Mouse (Mus musculus): ENCODE measurements around the gene Dtl. TPM values are rescaled to one million over a fixed set of nuclear protein-coding genes. Genes with fewer than 3 reads are reported as not detected.

The Dtl gene
- total and polyA plus RNA-seq, 3 experiments, result 19.7 to 139 (median 65.2) TPM

GRCm38 (mm10) chr1:191609051-191609450 lies 33.7 kb upstream of the Dtl start:
- ATAC-seq (ENCODE audit: extremely low read depth, insufficient number of reproducible peaks, low FRiP score, poor library complexity, severe bottlenecking) (no peak), DNase-seq (ENCODE audit: low spot score) (no peak)
- Histone ChIP-seq H3K27me3 (ENCODE audit: insufficient read depth, low read length) (no peaks in the 10 kb centered on the region), H3K4me3 (ENCODE audit: low read depth, low read length) (no peak overlapping the region), H3K36me3 (replicated peaks) (peaks cover 97% of the 10 kb centered on the region), H3K4me1 (ENCODE audit: insufficient read depth, low read depth, low read length) (peaks cover 3% of the 10 kb centered on the region; the same call in 1 of the 2 replicates), H3K9me3 (replicated peaks) (no peaks in the 10 kb centered on the region)
- no peak for TF ChIP-seq TAL1 (conservative IDR thresholded peaks at IDR 0.05; ENCODE audit: low read depth, low read length)
- no peak for TF ChIP-seq GATA1 (IDR thresholded peaks at IDR 0.05; ENCODE audit: borderline replicate concordance, low read length)
- TF ChIP-seq POLR2AphosphoS5 (IDR thresholded peaks at IDR 0.05; ENCODE audit: insufficient replicate concordance, low read depth, low read length), result no peak
- TF ChIP-seq GATA2 (IDR thresholded peaks at IDR 0.05; ENCODE audit: borderline replicate concordance, low read depth, low read length), result no peak
- TF ChIP-seq CTCF (IDR thresholded peaks at IDR 0.05; ENCODE audit: low read depth, low read length), result no peak

GRCm38 (mm10) chr1:191604690-191605089 lies 29.3 kb upstream of the Dtl start:
- TF ChIP-seq CTCF (IDR thresholded peaks at IDR 0.05; ENCODE audit: low read depth, low read length), result no peak
- TF ChIP-seq GATA1 (IDR thresholded peaks at IDR 0.05; ENCODE audit: borderline replicate concordance, low read length), result no peak
- TF ChIP-seq TAL1 (conservative IDR thresholded peaks at IDR 0.05; ENCODE audit: low read depth, low read length), result no peak
- TF ChIP-seq GATA2 (IDR thresholded peaks at IDR 0.05; ENCODE audit: borderline replicate concordance, low read depth, low read length), result no peak
- no peak for TF ChIP-seq POLR2AphosphoS5 (IDR thresholded peaks at IDR 0.05; ENCODE audit: insufficient replicate concordance, low read depth, low read length)
- Histone ChIP-seq H3K27me3 (ENCODE audit: insufficient read depth, low read length) (no peaks in the 10 kb centered on the region), H3K36me3 (replicated peaks) (peaks cover 85% of the 10 kb centered on the region), H3K4me1 (ENCODE audit: insufficient read depth, low read depth, low read length) (peaks cover 3% of the 10 kb centered on the region; the same call in 1 of the 2 replicates), H3K9me3 (replicated peaks) (no peaks in the 10 kb centered on the region), H3K4me3 (ENCODE audit: low read depth, low read length) (no peak overlapping the region)
- ATAC-seq (ENCODE audit: extremely low read depth, insufficient number of reproducible peaks, low FRiP score, poor library complexity, severe bottlenecking) (no peak), DNase-seq (ENCODE audit: low spot score) (no peak)

GRCm38 (mm10) chr1:191599210-191599609 lies 23.9 kb upstream of the Dtl start:
- Histone ChIP-seq H3K4me3 (ENCODE audit: low read depth, low read length) (no peak overlapping the region), H3K4me1 (ENCODE audit: insufficient read depth, low read depth, low read length) (peaks cover 3% of the 10 kb centered on the region; the same call in 1 of the 2 replicates), H3K36me3 (replicated peaks) (peaks cover 82% of the 10 kb centered on the region), H3K27me3 (ENCODE audit: insufficient read depth, low read length) (no peaks in the 10 kb centered on the region), H3K9me3 (replicated peaks) (no peaks in the 10 kb centered on the region)
- TF ChIP-seq CTCF (IDR thresholded peaks at IDR 0.05; ENCODE audit: low read depth, low read length) (no peak), GATA2 (IDR thresholded peaks at IDR 0.05; ENCODE audit: borderline replicate concordance, low read depth, low read length) (no peak), GATA1 (IDR thresholded peaks at IDR 0.05; ENCODE audit: borderline replicate concordance, low read length) (no peak), TAL1 (conservative IDR thresholded peaks at IDR 0.05; ENCODE audit: low read depth, low read length) (no peak), POLR2AphosphoS5 (IDR thresholded peaks at IDR 0.05; ENCODE audit: insufficient replicate concordance, low read depth, low read length) (no peak)
- no peak for DNase-seq (ENCODE audit: low spot score)
- ATAC-seq (ENCODE audit: extremely low read depth, insufficient number of reproducible peaks, low FRiP score, poor library complexity, severe bottlenecking), result 0 out of 2 replicates have a peak, but pooled peaks have one; percentile 34

- no peak overlapping the region for H3K4me3 ChIP-seq (ENCODE audit: low read depth, low read length)
- ATAC-seq (ENCODE audit: extremely low read depth, insufficient number of reproducible peaks, low FRiP score, poor library complexity, severe bottlenecking) (no peak), DNase-seq (ENCODE audit: low spot score) (no peak)
- no peaks in the 10 kb centered on the region for H3K27me3 ChIP-seq (ENCODE audit: insufficient read depth, low read length)
- H3K36me3 ChIP-seq (replicated peaks), result peaks cover 90% of the 10 kb centered on the region
- H3K4me1 ChIP-seq (ENCODE audit: insufficient read depth, low read depth, low read length), result peaks cover 5% of the 10 kb centered on the region; the same call in 1 of the 2 replicates
- H3K9me3 ChIP-seq (replicated peaks), result no peaks in the 10 kb centered on the region
- TF ChIP-seq GATA2 (IDR thresholded peaks at IDR 0.05; ENCODE audit: borderline replicate concordance, low read depth, low read length) (no peak), CTCF (IDR thresholded peaks at IDR 0.05; ENCODE audit: low read depth, low read length) (no peak), POLR2AphosphoS5 (IDR thresholded peaks at IDR 0.05; ENCODE audit: insufficient replicate concordance, low read depth, low read length) (no peak), GATA1 (IDR thresholded peaks at IDR 0.05; ENCODE audit: borderline replicate concordance, low read length) (no peak), TAL1 (conservative IDR thresholded peaks at IDR 0.05; ENCODE audit: low read depth, low read length) (no peak)
Measured at GRCm38 (mm10) chr1:191596076-191596475, 20.7 kb upstream of the Dtl start.

- no peak for ATAC-seq (ENCODE audit: extremely low read depth, insufficient number of reproducible peaks, low FRiP score, poor library complexity, severe bottlenecking)
- Histone ChIP-seq H3K27me3 (ENCODE audit: insufficient read depth, low read length) (no peaks in the 10 kb centered on the region), H3K4me3 (ENCODE audit: low read depth, low read length) (no peak overlapping the region)
Measured at GRCm38 (mm10) chr1:191592016-191592720, 16.8 kb upstream of the Dtl start.

GRCm38 (mm10) chr1:191588749-191589148 lies 13.4 kb upstream of the Dtl start:
- TF ChIP-seq GATA1 (IDR thresholded peaks at IDR 0.05; ENCODE audit: borderline replicate concordance, low read length), result no peak
- TF ChIP-seq TAL1 (conservative IDR thresholded peaks at IDR 0.05; ENCODE audit: low read depth, low read length), result no peak
- no peak for TF ChIP-seq CTCF (IDR thresholded peaks at IDR 0.05; ENCODE audit: low read depth, low read length)
- no peak for TF ChIP-seq POLR2AphosphoS5 (IDR thresholded peaks at IDR 0.05; ENCODE audit: insufficient replicate concordance, low read depth, low read length)
- no peak for TF ChIP-seq GATA2 (IDR thresholded peaks at IDR 0.05; ENCODE audit: borderline replicate concordance, low read depth, low read length)
- 0 out of 2 replicates have a peak, but pooled peaks cover 3% of the 10 kb centered on the region for H3K4me1 ChIP-seq (ENCODE audit: insufficient read depth, low read depth, low read length)
- peaks cover 93% of the 10 kb centered on the region for H3K36me3 ChIP-seq (replicated peaks)
- DNase-seq (ENCODE audit: low spot score) (no peak), ATAC-seq (ENCODE audit: extremely low read depth, insufficient number of reproducible peaks, low FRiP score, poor library complexity, severe bottlenecking) (no peak)
- no peak overlapping the region for H3K4me3 ChIP-seq (ENCODE audit: low read depth, low read length)
- no peaks in the 10 kb centered on the region for H3K9me3 ChIP-seq (replicated peaks)
- H3K27me3 ChIP-seq (ENCODE audit: insufficient read depth, low read length), result no peaks in the 10 kb centered on the region

More at GRCm38 (mm10) chr1:191592016-191592720, 16.8 kb upstream of the Dtl start:
- Histone ChIP-seq H3K36me3 (replicated peaks) (peaks cover 93% of the 10 kb centered on the region), H3K9me3 (replicated peaks) (no peaks in the 10 kb centered on the region), H3K4me1 (ENCODE audit: insufficient read depth, low read depth, low read length) (0 out of 2 replicates have a peak, but pooled peaks cover 3% of the 10 kb centered on the region)
- DNase-seq (ENCODE audit: low spot score), result no peak
- no peak for TF ChIP-seq TAL1 (conservative IDR thresholded peaks at IDR 0.05; ENCODE audit: low read depth, low read length)
- no peak for TF ChIP-seq GATA1 (IDR thresholded peaks at IDR 0.05; ENCODE audit: borderline replicate concordance, low read length)
- TF ChIP-seq CTCF (IDR thresholded peaks at IDR 0.05; ENCODE audit: low read depth, low read length), result no peak
- no peak for TF ChIP-seq POLR2AphosphoS5 (IDR thresholded peaks at IDR 0.05; ENCODE audit: insufficient replicate concordance, low read depth, low read length)
- TF ChIP-seq GATA2 (IDR thresholded peaks at IDR 0.05; ENCODE audit: borderline replicate concordance, low read depth, low read length), result no peak
